Mouse (Mus musculus) ZHBTc4 (cell line): ENCODE measurements around the gene Rapgef2.

Experiments used
- DNase-seq: peaks from one replicate; pipeline ENCODE4 v3.0.0-alpha.2; 2011; ENCODE audit warnings: low read depth, low spot score

Gene Rapgef2

GRCm38 (mm10) chr3:79030855-79031254 lies 255.5 kb downstream of the Rapgef2 start:
- DNase-seq = no peak

GRCm38 (mm10) chr3:79028153-79028878 lies 258.0 kb downstream of the Rapgef2 start:
- no peak for DNase-seq

GRCm38 (mm10) chr3:79025983-79026382 lies 260.3 kb downstream of the Rapgef2 start:
- DNase-seq = no peak

DNA sequence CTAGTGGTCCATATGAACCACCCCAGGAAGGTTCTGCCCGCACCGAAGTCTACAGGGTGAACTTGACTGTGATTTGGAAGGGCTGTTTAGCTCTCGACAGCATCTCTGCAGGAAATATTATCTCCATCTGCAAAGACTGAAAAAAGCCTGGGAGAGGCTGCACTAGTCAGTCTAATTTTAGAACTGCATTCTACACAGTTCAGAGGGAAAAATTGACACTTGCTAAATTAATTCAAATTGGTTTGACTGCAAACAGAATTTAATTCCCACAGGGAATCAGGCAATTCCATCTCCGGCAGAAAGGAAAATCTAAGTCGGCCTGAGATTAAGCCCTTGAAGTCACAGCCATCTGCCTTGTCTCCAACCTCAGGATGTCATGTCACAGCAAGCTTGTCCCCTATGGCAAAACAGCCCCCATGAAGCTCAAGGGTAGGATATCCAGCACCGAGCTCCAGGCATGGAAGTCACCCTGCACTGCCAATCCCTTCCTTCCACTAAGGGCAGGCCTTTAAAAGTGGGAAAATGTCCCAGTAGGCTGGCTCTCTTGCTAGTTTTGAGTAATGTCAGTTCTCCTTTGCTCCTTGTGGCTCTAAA lies 262.5 kb downstream of the Rapgef2 start:
- DNase-seq = no peak

- DNase-seq = no peak
Observed at GRCm38 (mm10) chr3:79022690-79023089, 263.6 kb downstream of the Rapgef2 start.

DNA sequence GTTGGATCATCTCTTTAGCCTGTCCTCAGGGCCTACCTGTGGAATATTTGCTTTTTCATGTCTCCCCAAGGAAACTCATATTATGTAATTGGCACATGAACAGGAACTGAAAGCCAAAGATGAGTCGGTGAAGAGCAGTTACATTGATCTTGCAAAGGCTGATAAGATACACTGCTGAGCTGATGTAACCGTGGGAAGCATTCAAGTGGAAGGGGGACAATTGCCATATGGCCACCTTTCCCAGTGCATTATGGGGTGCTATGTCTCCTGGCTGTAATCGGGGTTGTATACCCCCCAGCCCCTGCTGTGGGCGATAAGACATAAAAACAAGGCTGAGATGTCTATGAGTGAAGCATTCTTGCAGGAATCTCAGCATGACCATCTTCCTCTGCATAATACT lies 268.9 kb downstream of the Rapgef2 start:
- no peak for DNase-seq

DNA sequence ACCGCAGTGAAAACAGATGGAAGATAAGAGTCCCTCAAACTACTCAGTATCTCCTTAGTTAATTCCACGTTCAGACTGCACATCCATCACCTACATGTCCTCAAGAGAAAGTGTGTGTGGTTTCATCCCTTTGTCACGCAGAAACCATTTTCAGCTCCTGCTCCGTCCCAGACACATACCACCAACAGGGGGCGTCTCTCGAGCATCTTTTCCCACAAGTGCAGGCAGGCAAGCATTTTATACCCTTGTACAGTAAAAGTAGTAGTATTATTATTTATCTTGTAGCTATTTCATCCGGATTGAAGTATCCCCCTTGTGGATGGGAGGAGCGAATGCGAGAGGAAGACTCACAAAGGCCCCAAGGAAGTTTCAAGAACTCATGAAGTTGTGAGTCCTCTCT lies 269.5 kb downstream of the Rapgef2 start:
- peak; percentile 51 for DNase-seq

- no peak for DNase-seq
Observed at GRCm38 (mm10) chr3:79015621-79016474, 270.5 kb downstream of the Rapgef2 start.
